Comparison of ENCODE assay signal across 8 mouse cellular contexts in the genomic region with DNA sequence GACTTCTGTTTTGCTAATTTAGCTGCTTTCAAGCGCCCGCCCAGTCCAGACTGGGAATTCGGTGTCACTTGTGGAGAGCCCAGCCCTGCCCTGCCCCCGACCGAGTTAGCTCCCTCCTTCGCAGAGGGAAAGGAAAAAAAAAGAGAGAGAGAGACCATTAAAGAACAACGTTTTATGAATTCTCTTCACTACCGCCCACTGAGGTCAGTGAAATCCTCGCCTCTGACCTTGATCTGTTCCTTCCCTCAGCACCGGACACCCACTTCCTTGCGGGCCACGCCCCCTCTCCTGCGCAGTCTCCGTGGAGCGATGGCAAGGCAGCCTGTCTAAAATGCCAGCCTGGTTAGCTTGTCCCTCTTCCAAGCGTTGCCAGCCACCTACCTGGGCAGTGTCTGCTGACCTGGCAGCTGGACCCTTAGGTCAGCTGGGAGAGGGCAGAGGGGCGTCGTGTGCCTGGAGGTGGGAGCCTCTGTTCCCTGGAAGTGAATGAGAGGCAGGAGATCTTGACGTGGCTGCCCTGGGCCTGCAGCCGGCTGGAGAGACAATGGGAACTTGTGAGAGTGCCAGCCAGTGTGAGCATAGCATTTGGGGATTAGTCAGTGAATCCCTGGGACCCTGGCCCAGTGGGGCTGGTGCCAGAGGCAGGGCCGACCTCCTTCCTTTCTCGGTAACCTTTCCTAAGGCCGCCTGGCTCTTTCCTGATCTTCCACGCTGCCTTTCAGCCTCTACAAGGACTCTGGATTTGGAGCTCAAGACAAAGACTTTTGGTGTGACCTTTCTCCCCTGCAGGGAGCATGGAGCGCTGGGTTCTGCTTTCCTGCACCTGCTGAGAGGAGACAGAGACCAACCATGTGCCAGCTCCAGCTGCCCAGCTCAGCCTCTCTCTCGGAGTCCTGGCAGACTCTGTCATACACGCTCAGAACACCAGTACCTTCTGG. TPM values are rescaled to one million over a fixed set of nuclear protein-coding genes. Genes with fewer than 3 reads are reported as not detected.
A peak's percentile ranks its signal among the peaks of the same experiment; 100 is the strongest.
DNase-seq lines count a peak whose midpoint lies in the region; ATAC-seq and TF ChIP-seq lines count a peak whose summit lies in the region.

No protein-coding gene starts in this region.

- TF ChIP-seq CTCF in heart, adult 2 months (IDR thresholded peaks at IDR 0.05) = no peak

- H3K4me3 ChIP-seq in embryonic facial prominence, embryonic 11.5 days (ENCODE audit: low read depth, low read length) = peak overlapping the region; percentile 15; the same call in 1 of the 2 replicates
- peak overlapping the region; percentile 31 for H3K4me3 ChIP-seq in heart, adult 2 months
- no peak overlapping the region; the same call in 1 of the 2 replicates for H3K4me3 ChIP-seq in liver, embryonic 15.5 days (replicated peaks)
- H3K4me3 ChIP-seq in neural tube, embryonic 15.5 days (replicated peaks) = peak overlapping the region; percentile 34

- intact Hi-C loops in heart, adult 2 months (cut with DNase I) = loop anchor here (5.0 kb wide), 1 partner anchor 61 kb away; a partner anchor contains a TSS

- peak; percentile 18 for DNase-seq in right cerebral cortex, adult 18-20 months
- no peak for DNase-seq in right cerebral cortex, adult 2 months (ENCODE audit: low spot score in 2 of 2)
- DNase-seq in embryonic facial prominence, embryonic 11.5 days (ENCODE audit: low spot score) = peak; percentile 76
- peak; percentile 63 to 77 for DNase-seq in heart, adult 2 months
- DNase-seq in kidney, adult 11 months = peak; percentile 59
- no peak for DNase-seq in thymus, adult 18-20 months

- peak overlapping the region; percentile 70 for H3K27ac ChIP-seq in embryonic facial prominence, embryonic 11.5 days (replicated peaks; ENCODE audit: low read depth, low read length)
- peak overlapping the region; percentile 80 for H3K27ac ChIP-seq in heart, adult 2 months
- H3K27ac ChIP-seq in liver, embryonic 15.5 days (replicated peaks) = no peak overlapping the region; the same call in 1 of the 2 replicates
- peak overlapping the region; percentile 79 for H3K27ac ChIP-seq in neural tube, embryonic 15.5 days (replicated peaks)

- 0 out of 2 replicates have a peak, but pooled peaks have one; percentile 12 for TF ChIP-seq EP300 in heart, adult 2 months (IDR thresholded peaks at IDR 0.05; ENCODE audit: insufficient read depth, low read depth, low read length)

- no peaks in the 10 kb centered on the region for H3K79me2 ChIP-seq in heart, adult 2 months (replicated peaks; ENCODE audit: control insufficient read depth, insufficient read depth, low read length)

- H3K9me3 ChIP-seq in embryonic facial prominence, embryonic 11.5 days (replicated peaks; ENCODE audit: control insufficient read depth, low read length) = no peaks in the 10 kb centered on the region
- H3K9me3 ChIP-seq in liver, embryonic 15.5 days (replicated peaks) = no peaks in the 10 kb centered on the region
- H3K9me3 ChIP-seq in neural tube, embryonic 15.5 days (replicated peaks) = no peaks in the 10 kb centered on the region

- H3K4me2 ChIP-seq in embryonic facial prominence, embryonic 11.5 days (ENCODE audit: low read depth, low read length) = peak overlapping the region; percentile 29
- H3K4me2 ChIP-seq in liver, embryonic 15.5 days = peak overlapping the region; percentile 65
- peak overlapping the region; percentile 67 for H3K4me2 ChIP-seq in neural tube, embryonic 15.5 days

- 7% methylated on average over 26 of the region's 27 CpGs for WGBS in embryonic facial prominence, embryonic 11.5 days
- WGBS in heart, adult 2 months = 11% methylated on average over 27 of the region's 27 CpGs
- 21% methylated on average over 27 of the region's 27 CpGs for WGBS in liver, embryonic 15.5 days (ENCODE audit: insufficient replicate concordance)
- 6% methylated on average over 27 of the region's 27 CpGs for WGBS in neural tube, embryonic 15.5 days

- H3K36me3 ChIP-seq in embryonic facial prominence, embryonic 11.5 days (replicated peaks; ENCODE audit: control insufficient read depth, insufficient read depth, low read depth, low read length) = no peaks in the 10 kb centered on the region
- H3K36me3 ChIP-seq in heart, adult 2 months (ENCODE audit: control insufficient read depth, insufficient read depth, low read length) = no peaks in the 10 kb centered on the region
- H3K36me3 ChIP-seq in liver, embryonic 15.5 days (replicated peaks) = no peaks in the 10 kb centered on the region
- no peaks in the 10 kb centered on the region for H3K36me3 ChIP-seq in neural tube, embryonic 15.5 days

- no peaks in the 10 kb centered on the region; the same call in 1 of the 2 replicates for H3K27me3 ChIP-seq in embryonic facial prominence, embryonic 11.5 days (ENCODE audit: control insufficient read depth, insufficient read depth, low read length)
- no peaks in the 10 kb centered on the region for H3K27me3 ChIP-seq in heart, adult 2 months (ENCODE audit: control insufficient read depth, insufficient read depth, low read length)
- peaks cover 63% of the 10 kb centered on the region for H3K27me3 ChIP-seq in liver, embryonic 15.5 days
- H3K27me3 ChIP-seq in neural tube, embryonic 15.5 days (replicated peaks) = peaks cover 28% of the 10 kb centered on the region

- H3K9ac ChIP-seq in embryonic facial prominence, embryonic 11.5 days (replicated peaks; ENCODE audit: low read length) = peak overlapping the region; percentile 44
- H3K9ac ChIP-seq in heart, adult 2 months (ENCODE audit: low read depth, low read length) = peak overlapping the region; percentile 31
- H3K9ac ChIP-seq in liver, embryonic 15.5 days = no peak overlapping the region
- H3K9ac ChIP-seq in neural tube, embryonic 15.5 days (replicated peaks) = peak overlapping the region; percentile 1; the same call in 1 of the 2 replicates

- TF ChIP-seq POLR2A in heart, adult 2 months (IDR thresholded peaks at IDR 0.05; ENCODE audit: insufficient read depth, low read depth, low read length) = peak; percentile 60

- ATAC-seq in embryonic facial prominence, embryonic 11.5 days (replicated peaks; ENCODE audit: insufficient number of reproducible peaks, low FRiP score, low TSS enrichment, low read depth) = no peak; the same call in 1 of the 2 replicates
- no peak for ATAC-seq in liver, embryonic 15.5 days (ENCODE audit: insufficient read depth)
- ATAC-seq in neural tube, embryonic 15.5 days (ENCODE audit: low FRiP score) = peak; percentile 30; the same call in 1 of the 2 replicates

- peaks cover 22% of the 10 kb centered on the region for H3K4me1 ChIP-seq in embryonic facial prominence, embryonic 11.5 days (ENCODE audit: control insufficient read depth, insufficient read depth, low read length)
- H3K4me1 ChIP-seq in heart, adult 2 months (ENCODE audit: control insufficient read depth, insufficient read depth, low read length) = peaks cover 10% of the 10 kb centered on the region
- peaks cover 31% of the 10 kb centered on the region for H3K4me1 ChIP-seq in liver, embryonic 15.5 days (replicated peaks)
- H3K4me1 ChIP-seq in neural tube, embryonic 15.5 days = peaks cover 36% of the 10 kb centered on the region

RNA-seq across cellular contexts. Expression of a gene that starts 51.9 kb away (rescaled TPM):
- 29.0 and 32.4 TPM in 2 replicates for polyA plus RNA-seq in embryonic facial prominence, embryonic 11.5 days (2014; fragmentation: Nextera tagmentation; extraction: Ambion mirVana)
- 10 to 100 TPM; 10.0 to 11.7 TPM for total RNA-seq in heart, adult 2 months (2021)
- polyA plus RNA-seq in heart, adult 2 months (2012; rRNA removed) = 10.2 and 13.7 TPM in 2 replicates
- polyA plus RNA-seq in liver, embryonic 15.5 days (2015; fragmentation: Nextera tagmentation; extraction: Ambion mirVana) = 4.6 and 4.8 TPM in 2 replicates
- 30.3 and 31.9 TPM in 2 replicates for polyA plus RNA-seq in neural tube, embryonic 15.5 days (2015; fragmentation: Nextera tagmentation; extraction: Ambion mirVana)

Comparison
In these comparisons a context has a peak if more than half of its experiments do, and no peak if none do; other contexts are left out.
1. DNase-seq: peak in right cerebral cortex, adult 18-20 months (single experiment), embryonic facial prominence, embryonic 11.5 days (single experiment), heart, adult 2 months (2 of 2) and kidney, adult 11 months (single experiment); none in right cerebral cortex, adult 2 months (0 of 2) and thymus, adult 18-20 months (0 of 2).
2. Peak in every context shown above with its lines, with median percentiles within 50 percentile points of each other: H3K4me2 ChIP-seq.